Mouse (Mus musculus): ENCODE results near the gene Rangrf. TPM values are rescaled to one million over a fixed set of nuclear protein-coding genes. Genes with fewer than 3 reads are reported as not detected.

Rangrf gene
- polyA plus RNA-seq, 1 experiment from 2014 or later: 13.6 TPM

DNA sequence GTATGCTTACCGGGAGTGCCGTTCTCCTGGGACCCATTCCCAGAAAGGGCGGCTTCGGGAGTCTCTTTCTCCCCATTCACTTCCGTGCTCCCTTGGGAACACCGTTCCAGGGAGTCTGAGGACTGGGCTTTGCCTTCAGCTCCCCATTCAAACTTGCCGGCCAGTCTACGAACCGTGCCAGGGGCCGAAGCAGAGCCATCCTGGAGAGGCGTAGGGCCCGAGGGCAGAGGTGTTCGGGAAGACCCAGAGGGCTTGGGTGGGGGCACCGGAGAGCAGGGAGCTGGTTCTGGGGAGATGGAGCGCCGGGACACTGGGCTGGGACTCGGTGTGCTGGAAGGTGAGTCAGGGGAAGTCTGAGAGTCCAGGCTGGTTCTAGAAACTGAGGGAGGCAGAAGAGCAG is 20.6 kb downstream of the Rangrf start:
- H3K4me2 ChIP-seq (replicated peaks; ENCODE audit: low read depth): peak overlapping the region; percentile 66
- H3K36me3 ChIP-seq (ENCODE audit: control insufficient read depth, insufficient read depth): no peaks in the 10 kb centered on the region
- no peak for TF ChIP-seq CTCF (IDR thresholded peaks at IDR 0.05; ENCODE audit: low read depth)
- H3K9ac ChIP-seq (ENCODE audit: low read depth, low read length): peak overlapping the region; percentile 17; the same call in 1 of the 2 replicates
- H3K27ac ChIP-seq (ENCODE audit: low read depth, low read length): no peak overlapping the region
- H3K4me1 ChIP-seq (replicated peaks; ENCODE audit: control insufficient read depth, insufficient read depth, low read length): 0 out of 2 replicates have a peak, but pooled peaks cover 2% of the 10 kb centered on the region
- 3% methylated on average over 17 of the region's 17 CpGs for WGBS
- H3K4me3 ChIP-seq (ENCODE audit: low read depth, low read length): peak overlapping the region; percentile 29
- H3K9me3 ChIP-seq (ENCODE audit: control insufficient read depth): no peaks in the 10 kb centered on the region
- peaks cover 20% of the 10 kb centered on the region for H3K27me3 ChIP-seq (replicated peaks; ENCODE audit: control insufficient read depth, insufficient read depth, low read length)
- ATAC-seq: no peak

DNA sequence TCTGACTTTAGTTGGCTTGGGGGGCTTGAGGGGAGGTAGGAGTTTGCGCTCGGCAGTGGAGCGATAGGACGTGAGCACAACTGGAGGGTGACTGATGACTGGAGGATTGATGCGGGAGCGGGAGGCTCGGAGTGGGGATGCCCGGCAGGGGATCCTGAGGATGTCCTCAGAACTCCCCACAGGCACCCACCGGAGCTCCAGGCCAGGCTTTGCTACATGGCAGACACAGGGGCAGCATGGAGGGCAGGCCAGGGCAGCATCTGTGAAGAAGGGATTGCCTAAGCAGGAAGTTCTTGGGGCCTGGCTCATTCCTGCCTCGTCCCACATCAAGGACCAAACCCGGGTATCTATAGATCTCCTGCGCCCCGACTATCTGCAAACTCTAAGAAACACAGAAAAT is 21.1 kb downstream of the Rangrf start:
- no peak for ATAC-seq
- 16% methylated on average over 13 of the region's 13 CpGs for WGBS
- 0 out of 2 replicates have a peak, but pooled peaks cover 2% of the 10 kb centered on the region for H3K4me1 ChIP-seq (replicated peaks; ENCODE audit: control insufficient read depth, insufficient read depth, low read length)
- peak overlapping the region; percentile 22; the same call in 1 of the 2 replicates for H3K9ac ChIP-seq (ENCODE audit: low read depth, low read length)
- TF ChIP-seq CTCF (IDR thresholded peaks at IDR 0.05; ENCODE audit: low read depth): no peak
- H3K4me2 ChIP-seq (replicated peaks; ENCODE audit: low read depth): peak overlapping the region; percentile 66
- no peaks in the 10 kb centered on the region for H3K9me3 ChIP-seq (ENCODE audit: control insufficient read depth)
- H3K27ac ChIP-seq (ENCODE audit: low read depth, low read length): no peak overlapping the region
- peak overlapping the region; percentile 29 for H3K4me3 ChIP-seq (ENCODE audit: low read depth, low read length)
- H3K27me3 ChIP-seq (replicated peaks; ENCODE audit: control insufficient read depth, insufficient read depth, low read length): peaks cover 20% of the 10 kb centered on the region
- H3K36me3 ChIP-seq (ENCODE audit: control insufficient read depth, insufficient read depth): no peaks in the 10 kb centered on the region

DNA sequence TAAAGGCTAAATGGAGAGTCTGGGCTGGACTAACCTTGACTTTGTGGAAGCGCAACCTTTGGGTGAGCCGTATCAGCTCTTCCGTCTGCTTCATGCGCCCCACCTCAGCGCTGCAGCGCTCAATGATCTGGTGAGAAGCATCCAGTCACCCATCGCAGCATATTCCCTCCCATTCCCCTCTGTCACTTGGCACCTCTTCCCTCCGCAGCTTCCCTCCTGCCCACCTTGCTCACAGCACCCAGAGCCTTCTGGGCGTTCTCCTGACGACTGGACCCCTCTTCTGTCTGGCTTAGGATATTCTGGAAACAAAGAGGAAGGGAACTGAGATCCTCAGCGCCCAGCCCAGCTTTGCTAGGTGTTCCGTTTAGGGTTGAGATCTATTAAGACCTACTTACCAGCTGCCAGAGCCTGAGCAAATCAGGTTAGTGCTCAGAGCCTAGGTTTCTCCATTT is 27.4 kb downstream of the Rangrf start:
- TF ChIP-seq CTCF (IDR thresholded peaks at IDR 0.05; ENCODE audit: low read depth): no peak
- 0 out of 2 replicates have a peak, but pooled peaks cover 7% of the 10 kb centered on the region for H3K27me3 ChIP-seq (replicated peaks; ENCODE audit: control insufficient read depth, insufficient read depth, low read length)
- 16% methylated on average over 12 of the region's 12 CpGs for WGBS
- no peak overlapping the region; the same call in 1 of the 2 replicates for H3K4me2 ChIP-seq (replicated peaks; ENCODE audit: low read depth)
- no peak overlapping the region for H3K9ac ChIP-seq (ENCODE audit: low read depth, low read length)
- no peaks in the 10 kb centered on the region for H3K36me3 ChIP-seq (ENCODE audit: control insufficient read depth, insufficient read depth)
- no peaks in the 10 kb centered on the region for H3K9me3 ChIP-seq (ENCODE audit: control insufficient read depth)
- no peak overlapping the region for H3K4me3 ChIP-seq (ENCODE audit: low read depth, low read length)
- no peak for ATAC-seq
- no peaks in the 10 kb centered on the region for H3K4me1 ChIP-seq (replicated peaks; ENCODE audit: control insufficient read depth, insufficient read depth, low read length)
- no peak overlapping the region for H3K27ac ChIP-seq (ENCODE audit: low read depth, low read length)

GRCm38 (mm10) chr11:68946806-68947440 is 28.1 kb downstream of the Rangrf start:
- 0 out of 2 replicates have a peak, but pooled peaks cover 7% of the 10 kb centered on the region for H3K27me3 ChIP-seq (replicated peaks; ENCODE audit: control insufficient read depth, insufficient read depth, low read length)
- TF ChIP-seq CTCF (IDR thresholded peaks at IDR 0.05; ENCODE audit: low read depth): no peak
- H3K4me2 ChIP-seq (replicated peaks; ENCODE audit: low read depth): peak overlapping the region; percentile 13; the same call in 1 of the 2 replicates
- H3K9me3 ChIP-seq (ENCODE audit: control insufficient read depth): no peaks in the 10 kb centered on the region
- no peak overlapping the region for H3K27ac ChIP-seq (ENCODE audit: low read depth, low read length)
- 14% methylated on average over 14 of the region's 16 CpGs for WGBS
- H3K9ac ChIP-seq (ENCODE audit: low read depth, low read length): no peak overlapping the region
- no peak for ATAC-seq
- no peak overlapping the region for H3K4me3 ChIP-seq (ENCODE audit: low read depth, low read length)
- no peaks in the 10 kb centered on the region for H3K4me1 ChIP-seq (replicated peaks; ENCODE audit: control insufficient read depth, insufficient read depth, low read length)
- H3K36me3 ChIP-seq (ENCODE audit: control insufficient read depth, insufficient read depth): no peaks in the 10 kb centered on the region

- Histone ChIP-seq H3K9ac (ENCODE audit: low read depth, low read length) (no peak overlapping the region), H3K27me3 (replicated peaks; ENCODE audit: control insufficient read depth, insufficient read depth, low read length) (0 out of 2 replicates have a peak, but pooled peaks cover 7% of the 10 kb centered on the region)
- WGBS: 83% methylated on average over 4 of the region's 4 CpGs
Measured at GRCm38 (mm10) chr11:68946001-68946400, 29.0 kb downstream of the Rangrf start.

GRCm38 (mm10) chr11:68945245-68945644 is 29.7 kb downstream of the Rangrf start:
- H3K36me3 ChIP-seq (ENCODE audit: control insufficient read depth, insufficient read depth): no peaks in the 10 kb centered on the region
- H3K4me1 ChIP-seq (replicated peaks; ENCODE audit: control insufficient read depth, insufficient read depth, low read length): no peaks in the 10 kb centered on the region
- no peak overlapping the region for H3K4me3 ChIP-seq (ENCODE audit: low read depth, low read length)
- H3K9ac ChIP-seq (ENCODE audit: low read depth, low read length): no peak overlapping the region
- WGBS: 66% methylated on average over 2 of the region's 2 CpGs
- H3K27me3 ChIP-seq (replicated peaks; ENCODE audit: control insufficient read depth, insufficient read depth, low read length): 0 out of 2 replicates have a peak, but pooled peaks cover 7% of the 10 kb centered on the region
- ATAC-seq: no peak
- no peak overlapping the region for H3K4me2 ChIP-seq (replicated peaks; ENCODE audit: low read depth)
- no peaks in the 10 kb centered on the region for H3K9me3 ChIP-seq (ENCODE audit: control insufficient read depth)
- TF ChIP-seq CTCF (IDR thresholded peaks at IDR 0.05; ENCODE audit: low read depth): no peak
- H3K27ac ChIP-seq (ENCODE audit: low read depth, low read length): no peak overlapping the region

More at GRCm38 (mm10) chr11:68946001-68946400, 29.0 kb downstream of the Rangrf start:
- H3K9me3 ChIP-seq (ENCODE audit: control insufficient read depth): no peaks in the 10 kb centered on the region
- no peaks in the 10 kb centered on the region for H3K4me1 ChIP-seq (replicated peaks; ENCODE audit: control insufficient read depth, insufficient read depth, low read length)
- H3K27ac ChIP-seq (ENCODE audit: low read depth, low read length): no peak overlapping the region
- no peak overlapping the region for H3K4me3 ChIP-seq (ENCODE audit: low read depth, low read length)
- no peak for TF ChIP-seq CTCF (IDR thresholded peaks at IDR 0.05; ENCODE audit: low read depth)
- H3K4me2 ChIP-seq (replicated peaks; ENCODE audit: low read depth): no peak overlapping the region
- no peak for ATAC-seq
- H3K36me3 ChIP-seq (ENCODE audit: control insufficient read depth, insufficient read depth): no peaks in the 10 kb centered on the region
